Mouse (Mus musculus): Measurements from ENCODE around the gene Qk.

The Qk gene

DNA sequence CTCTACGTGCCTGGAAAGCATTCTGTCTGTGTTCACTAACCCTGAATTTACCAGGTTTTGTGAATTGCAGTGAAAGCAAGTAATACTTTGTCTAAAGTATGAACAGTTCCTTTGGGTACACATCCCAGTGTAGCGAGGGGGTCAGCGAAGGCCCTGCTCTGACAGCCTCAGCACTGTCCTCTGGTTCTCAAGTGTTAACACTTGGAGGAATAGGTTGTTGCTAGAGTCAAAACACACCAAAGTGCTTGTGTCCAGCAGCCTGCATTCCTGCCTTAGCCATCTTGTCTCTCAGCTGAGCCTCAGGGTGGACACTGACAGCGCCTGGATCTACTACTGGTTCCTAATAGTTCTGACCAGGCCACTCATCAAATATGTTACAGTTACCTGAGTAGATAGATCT is 6.3 kb upstream of the Qk start:
- DNase-seq, result no peak

DNA sequence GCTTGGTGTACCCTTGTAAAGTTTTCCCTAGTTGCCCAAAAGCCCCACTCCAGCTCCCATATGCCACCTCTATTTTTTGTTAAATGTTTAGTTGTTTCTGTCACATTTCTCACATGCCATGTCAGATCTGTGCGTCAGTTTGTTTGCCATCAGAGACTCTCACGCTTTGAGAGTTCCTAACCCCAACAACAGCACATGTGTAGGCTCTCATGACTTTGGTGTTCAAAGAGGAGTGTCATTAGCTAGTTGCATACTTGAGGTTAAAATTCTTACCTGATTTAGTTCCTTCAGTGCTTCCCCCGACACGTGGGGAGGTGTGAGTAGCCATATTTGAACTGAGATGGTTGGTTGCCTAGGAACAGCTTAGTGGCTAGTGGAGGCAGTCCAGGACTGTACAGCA is 2.1 kb upstream of the Qk start:
- DNase-seq, result no peak

DNA sequence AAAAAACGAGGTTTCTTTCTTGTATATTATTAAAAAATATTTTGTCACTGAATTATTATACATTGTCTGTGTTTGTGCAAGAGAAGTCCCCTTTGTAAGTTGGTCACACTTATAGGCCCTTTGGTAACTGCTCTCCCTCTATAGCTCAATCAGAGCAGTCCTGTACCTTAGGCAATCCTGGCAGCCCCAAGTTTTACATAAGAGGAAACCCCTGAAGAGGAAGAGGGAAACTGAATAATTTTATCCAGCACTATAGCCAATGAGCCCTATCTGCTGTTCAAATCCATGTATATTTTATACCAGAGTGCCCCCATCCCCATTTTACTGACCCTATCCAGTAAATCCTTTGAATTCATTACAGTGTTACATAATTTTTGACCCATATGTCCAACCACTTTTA is 1.4 kb upstream of the Qk start:
- DNase-seq, result no peak

GRCm38 (mm10) chr17:10320456-10320790 is 769 bp upstream of the Qk start:
- DNase-seq, result no peak

- no peak for DNase-seq
Observed at GRCm38 (mm10) chr17:10319431-10319684, 296 bp downstream of the Qk start.

- DNase-seq, result peak; percentile 79
Observed at GRCm38 (mm10) chr17:10318561-10319430, 858 bp downstream of the Qk start.

DNA sequence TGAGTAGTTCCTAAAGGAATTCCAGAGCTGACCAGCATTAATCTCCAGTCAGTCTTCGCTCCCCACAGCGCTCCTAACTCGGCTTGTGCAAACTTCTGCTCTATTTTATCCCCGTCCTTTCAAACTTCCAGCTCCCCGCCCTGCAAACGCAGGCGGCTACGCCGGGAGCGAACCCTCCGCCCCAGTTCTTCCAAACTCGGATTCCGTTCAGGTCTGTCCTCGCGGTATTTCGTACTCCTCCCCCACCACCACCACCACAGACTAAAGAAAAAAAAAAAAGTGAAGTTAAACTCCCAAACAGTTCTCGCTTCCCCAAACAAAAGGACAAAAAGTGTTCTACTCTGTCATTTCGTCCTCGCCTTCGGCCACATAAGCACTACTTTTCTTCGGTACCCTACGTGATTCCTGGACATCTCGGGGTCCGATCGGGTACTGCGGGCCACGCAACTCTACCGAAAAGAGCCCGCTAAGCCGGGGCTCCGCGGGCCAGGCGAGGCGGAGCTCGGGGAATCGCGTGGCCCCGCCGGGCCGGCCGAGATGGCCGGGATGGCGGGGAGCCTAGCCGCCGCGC is 1.6 kb downstream of the Qk start:
- DNase-seq, result peak; percentile 54

DNA sequence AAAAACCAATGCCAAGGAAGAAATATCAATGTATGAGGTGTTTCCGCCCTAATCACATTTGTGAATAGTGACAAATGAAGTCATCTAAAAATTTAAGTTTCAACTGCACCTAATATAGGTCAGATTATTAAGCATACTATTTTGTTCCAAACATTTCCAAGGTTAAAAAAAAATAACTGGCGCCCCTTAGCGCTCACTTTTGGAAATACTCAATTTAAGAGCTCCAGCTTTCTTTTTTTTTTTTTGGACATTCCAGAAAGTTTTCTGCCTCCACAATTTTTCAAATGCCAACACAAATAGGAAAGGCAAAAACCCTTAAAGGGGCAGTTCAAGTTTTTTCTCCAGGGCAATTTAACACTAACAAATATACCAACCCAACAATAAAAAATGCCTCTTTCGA is 2.5 kb downstream of the Qk start:
- no peak for DNase-seq

DNA sequence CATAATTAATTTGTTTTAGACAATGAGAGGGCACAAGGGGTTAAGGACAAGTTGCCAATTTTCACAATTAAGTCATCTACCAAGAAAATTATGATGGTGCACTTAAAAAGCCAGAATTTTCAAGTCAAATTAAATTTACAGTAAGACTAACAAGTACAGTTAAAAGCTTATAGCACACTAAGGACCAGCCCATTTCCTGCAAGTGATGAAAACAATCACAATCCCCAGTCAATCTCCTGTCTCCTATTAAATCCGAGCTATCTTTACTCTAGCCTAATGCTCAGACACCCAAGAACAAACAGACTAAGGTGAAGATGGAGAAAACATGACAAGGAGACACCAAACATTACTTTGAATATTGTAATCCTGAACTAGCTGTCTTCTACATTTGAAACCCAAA is 3.2 kb downstream of the Qk start:
- no peak for DNase-seq

DNA sequence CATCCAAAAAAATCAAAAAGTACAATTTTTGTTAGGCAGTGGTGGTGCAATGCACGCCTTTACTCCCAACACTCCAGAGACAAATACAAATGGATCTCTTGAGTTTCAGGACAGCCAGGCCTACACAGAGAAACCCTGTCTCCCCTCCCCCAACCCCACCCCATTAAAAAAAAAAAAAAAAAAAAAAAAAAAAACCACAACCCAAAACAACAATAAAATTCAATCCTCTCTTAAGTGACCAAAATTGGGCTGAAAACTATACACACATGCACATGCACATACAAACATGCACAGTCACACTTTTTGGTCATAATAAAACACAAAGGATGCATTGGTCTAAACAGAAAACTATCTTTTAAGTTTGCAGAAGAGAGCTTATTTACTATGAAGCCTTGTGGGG is 9.6 kb downstream of the Qk start:
- DNase-seq, result no peak

- no peak for DNase-seq
Observed at GRCm38 (mm10) chr17:10309135-10309623, 10.5 kb downstream of the Qk start.

GRCm38 (mm10) chr17:10306424-10306823 is 13.2 kb downstream of the Qk start:
- DNase-seq, result no peak

GRCm38 (mm10) chr17:10304001-10304400 is 15.7 kb downstream of the Qk start:
- DNase-seq, result no peak

DNA sequence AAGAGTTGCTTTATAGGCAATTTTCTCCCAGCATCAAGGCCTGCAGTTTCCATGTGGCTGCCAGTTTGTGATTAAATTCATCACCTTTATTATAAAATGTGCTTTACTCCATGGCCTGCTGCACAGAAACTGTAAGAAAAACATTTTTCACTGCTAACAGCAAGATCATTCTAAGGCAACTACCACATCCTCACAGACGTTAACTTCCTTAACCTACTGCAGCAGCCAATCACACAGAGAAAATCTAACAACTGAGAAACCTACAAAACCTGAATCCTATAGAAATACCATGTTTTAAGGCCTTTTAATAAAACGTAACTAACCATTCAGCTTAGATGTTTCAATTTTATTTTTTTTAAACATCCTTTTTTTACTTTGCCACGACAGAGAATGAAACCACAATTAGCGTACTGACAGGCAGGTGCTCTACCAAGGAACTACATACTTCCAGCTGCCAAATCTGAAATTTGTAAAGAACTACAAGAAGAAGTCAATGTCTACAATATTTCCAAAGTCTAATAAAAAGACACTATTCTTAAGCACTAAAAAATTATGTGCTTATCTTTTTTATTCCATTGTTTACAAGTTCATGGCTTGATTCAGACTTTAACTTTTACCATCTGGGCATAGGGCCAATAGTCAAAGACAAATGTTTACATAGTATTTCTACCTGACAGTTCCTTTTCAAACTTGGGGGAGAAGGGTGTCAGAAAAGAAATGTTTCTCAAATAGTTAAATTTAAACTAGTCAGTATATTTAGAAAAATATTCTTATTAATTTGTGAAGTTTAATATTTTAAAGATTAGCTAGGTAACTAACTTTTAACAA is 18.5 kb downstream of the Qk start:
- DNase-seq, result no peak

GRCm38 (mm10) chr17:10299396-10299795 is 20.3 kb downstream of the Qk start:
- DNase-seq, result no peak

- DNase-seq, result no peak
Observed at GRCm38 (mm10) chr17:10292520-10292919, 27.1 kb downstream of the Qk start.

DNA sequence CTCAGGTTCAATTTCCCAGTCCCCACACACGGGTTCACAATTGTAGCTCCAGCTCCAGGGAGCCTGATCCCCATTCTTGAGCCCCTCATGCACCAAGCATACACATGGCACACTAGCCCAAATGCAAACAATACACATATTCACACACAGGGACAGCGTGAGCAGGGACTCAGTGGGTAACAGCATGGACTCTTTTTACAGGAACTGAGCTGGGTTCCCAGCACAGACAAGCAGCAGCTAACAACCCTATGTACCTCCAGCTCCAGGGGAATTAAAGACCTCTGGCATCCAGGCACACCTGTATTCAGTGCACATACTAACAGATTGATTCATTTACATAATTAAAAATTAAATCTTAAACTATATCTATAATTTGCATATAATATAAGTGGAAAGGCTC is 34.9 kb downstream of the Qk start:
- DNase-seq, result no peak

DNA sequence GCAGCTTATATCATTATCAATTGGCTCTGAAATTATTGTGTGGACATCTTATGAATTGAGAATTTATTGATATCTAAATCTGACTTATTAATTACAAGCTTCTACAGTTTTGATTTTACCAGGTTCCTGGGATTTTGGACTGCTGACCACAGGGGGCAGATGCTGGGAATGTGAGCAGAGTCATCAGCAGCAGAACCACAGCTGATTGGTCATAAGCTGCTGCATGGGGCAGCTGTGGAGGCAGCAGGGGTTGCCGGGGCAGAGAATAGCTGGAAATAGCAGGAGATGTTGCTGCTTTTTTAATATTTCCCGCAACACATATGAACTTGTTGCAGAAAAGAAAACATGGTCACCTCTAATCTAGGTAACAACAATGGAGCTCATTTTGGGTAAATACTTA is 40.1 kb downstream of the Qk start:
- DNase-seq, result no peak

DNA sequence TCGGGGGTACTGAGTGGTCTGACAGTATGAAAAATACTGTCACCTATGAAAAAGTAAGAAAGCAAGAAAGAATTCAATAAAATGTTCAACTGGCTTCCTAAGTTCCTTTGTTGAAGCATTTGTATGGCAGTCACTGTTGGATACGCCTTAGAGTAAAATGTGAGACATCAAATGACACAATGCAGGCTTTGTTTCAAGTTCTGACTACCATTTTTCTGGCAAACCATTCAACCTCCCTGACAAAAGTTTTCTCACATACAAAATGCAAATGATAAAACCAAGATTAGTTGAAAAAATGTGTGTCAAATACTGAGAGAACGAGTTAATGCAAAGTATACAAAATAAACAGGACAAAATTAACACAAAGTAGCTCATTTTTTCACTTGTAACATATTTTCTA is 50.1 kb downstream of the Qk start:
- no peak for DNase-seq

GRCm38 (mm10) chr17:10268468-10268867 is 51.2 kb downstream of the Qk start:
- no peak for DNase-seq

DNA sequence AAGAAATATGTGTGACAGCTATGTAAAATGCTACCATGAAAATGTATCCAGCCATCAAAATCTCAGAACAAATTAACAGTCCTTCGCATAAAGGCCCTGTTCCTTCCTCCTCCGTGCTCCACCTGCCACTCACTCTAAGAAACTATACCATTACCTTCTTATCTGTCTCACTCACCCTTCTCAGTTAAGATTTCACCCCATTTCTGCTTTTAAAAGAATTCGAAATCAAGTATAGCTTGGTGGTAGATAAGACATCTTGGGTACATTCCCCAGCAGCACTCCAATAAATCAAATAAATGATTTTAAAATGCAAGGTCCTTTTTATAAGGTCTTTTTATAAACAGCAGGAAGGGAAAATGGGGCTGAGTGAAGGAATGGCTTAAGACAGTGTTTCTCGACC is 53.4 kb downstream of the Qk start:
- no peak for DNase-seq

DNA sequence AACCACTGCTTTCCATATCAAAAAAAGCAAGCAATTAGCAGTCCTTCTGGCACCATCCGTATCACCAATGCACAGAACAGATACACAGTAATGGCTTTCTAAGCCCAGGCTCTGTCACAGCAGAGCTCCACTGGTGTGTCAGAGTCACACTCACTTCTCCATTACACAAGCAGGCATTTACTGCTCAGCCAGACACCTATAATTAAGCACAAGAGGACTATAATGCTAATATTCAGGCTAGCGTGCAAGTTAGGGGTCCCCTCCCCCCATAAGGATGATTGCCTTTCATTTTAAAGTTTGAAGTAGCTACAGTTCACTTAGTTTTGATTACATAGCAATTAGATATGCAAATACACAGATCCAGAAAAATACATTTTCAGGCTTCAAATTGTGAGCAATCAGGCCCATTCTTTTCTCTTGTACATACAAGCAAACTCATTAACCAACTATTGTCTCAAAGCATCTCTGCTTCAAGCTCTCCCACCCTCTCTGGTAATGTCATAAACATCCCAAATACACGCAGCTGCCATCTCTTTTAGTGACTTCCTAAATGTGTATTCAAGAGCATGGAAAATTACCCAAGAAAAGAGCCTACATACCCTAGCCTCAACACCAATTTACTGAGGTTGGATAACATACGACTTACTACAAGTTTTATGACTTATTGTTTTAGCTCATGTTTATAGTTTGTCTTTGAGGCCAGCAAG is 68.2 kb downstream of the Qk start:
- DNase-seq, result no peak

GRCm38 (mm10) chr17:10240081-10240480 is 79.6 kb downstream of the Qk start:
- no peak for DNase-seq

DNA sequence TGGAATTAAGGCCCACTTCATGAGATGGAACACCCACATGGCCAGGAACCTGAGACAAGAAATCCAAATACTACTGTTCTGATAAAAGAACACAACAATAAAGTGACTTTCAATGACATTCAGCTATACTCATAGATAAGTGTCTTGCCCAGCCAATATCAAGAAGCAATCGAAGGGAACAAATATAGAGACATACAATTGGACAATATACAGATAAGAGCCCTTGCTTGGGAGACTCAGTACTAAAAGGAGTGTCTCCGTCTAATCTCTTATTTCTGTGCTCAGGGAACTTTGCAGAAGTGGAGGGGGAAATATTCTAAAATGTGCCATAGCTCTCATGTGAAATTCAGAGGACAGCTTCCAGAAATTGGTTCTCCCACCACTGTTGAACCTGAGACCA is 83.1 kb downstream of the Qk start:
- DNase-seq, result no peak
